Comparison of ENCODE assay signal across 26 mouse cellular contexts in the genomic region with DNA sequence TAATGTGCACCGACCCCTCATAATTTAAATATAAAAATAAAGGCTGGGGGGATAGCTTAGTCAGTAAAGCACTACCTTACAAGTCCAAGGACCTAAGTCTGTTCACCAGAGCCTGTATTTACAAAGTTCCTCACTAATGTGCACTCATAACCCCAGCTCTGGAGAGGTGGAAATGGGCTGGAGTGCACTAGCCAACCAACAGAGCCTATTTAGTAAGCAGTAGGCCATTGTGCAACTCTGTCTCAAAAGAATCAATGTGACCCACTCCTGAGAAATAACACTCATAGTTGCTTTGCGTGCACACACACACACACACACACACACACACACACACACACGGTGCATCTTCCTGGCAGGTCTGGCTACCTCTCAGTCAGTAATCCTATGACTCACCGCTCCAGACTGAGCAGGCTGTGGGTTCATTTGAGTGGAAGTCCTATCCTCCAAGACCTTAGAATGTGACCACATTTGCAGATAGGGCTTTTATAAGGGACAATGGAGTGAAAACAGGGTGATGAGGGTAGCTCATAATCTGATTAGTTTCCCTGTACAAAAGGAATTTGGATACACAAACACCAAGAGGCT.
DNase-seq lines count a peak whose midpoint lies in the region; ATAC-seq and TF ChIP-seq lines count a peak whose summit lies in the region.
"Had no signal": no experiment of that assay in that cellular context is flagged by ENCODE, and none has a peak within 500 bp of the region (broad histone marks: within the 10 kb centered on the region; RNA-seq: fewer than 3 reads in every experiment).

No protein-coding gene starts in this region.

- no peak overlapping the region for H3K9ac ChIP-seq in liver, embryonic 16.5 days (ENCODE audit: low read depth, low read length)
- H3K9ac ChIP-seq in MEL (ENCODE audit: control insufficient read depth, low read depth, low read length, poor library complexity, severe bottlenecking), result no peak overlapping the region
- H3K9ac ChIP-seq: embryonic facial prominence, embryonic 13.5 days; forebrain, embryonic 12.5 days; forebrain, embryonic 15.5 days; heart, embryonic 13.5 days; hindbrain, embryonic 14.5 days had no signal

- TF ChIP-seq RAD21 in MEL (IDR thresholded peaks at IDR 0.05; ENCODE audit: low read depth, low read length), result no peak

- no peaks in the 10 kb centered on the region for H3K79me2 ChIP-seq in MEL (ENCODE audit: control insufficient read depth, insufficient read depth, low read length, poor library complexity)

- no peak overlapping the region for H3K4me2 ChIP-seq in liver, embryonic 16.5 days (ENCODE audit: low read depth, low read length)
- H3K4me2 ChIP-seq: embryonic facial prominence, embryonic 13.5 days; forebrain, embryonic 12.5 days; forebrain, embryonic 15.5 days; heart, embryonic 13.5 days; hindbrain, embryonic 14.5 days had no signal

- DNase-seq in liver (no peak), 3T3-L1 (ENCODE audit: low read depth, low spot score) (peak; percentile 50), MEL (ENCODE audit: low read depth, low spot score) (peak; percentile 41)
- no peak for DNase-seq in right cerebral cortex, postnatal 25 days
- no peak for DNase-seq in left cerebral cortex, postnatal 4 days
- DNase-seq: adrenal gland, adult 8-10 months; adrenal gland, postnatal 25 days; cerebellum, adult 11-12 months; cerebellum, adult 8-10 months; cerebellum, postnatal 10 days; embryo, embryonic 11 days; gastrocnemius, postnatal 25 days; heart, adult 2 months; heart, postnatal 14 days; heart, postnatal 4 days had no signal

- no peaks in the 10 kb centered on the region for H3K4me1 ChIP-seq in liver, embryonic 16.5 days (ENCODE audit: control insufficient read depth, low read depth, low read length)
- H3K4me1 ChIP-seq in MEL (ENCODE audit: control insufficient read depth in 1 of 2, insufficient read depth in 2 of 2, low read length in 2 of 2), result peaks cover 0 to 21% of the 10 kb centered on the region in 2 experiments; a peak in 2 of 4 replicates
- H3K4me1 ChIP-seq: embryonic facial prominence, embryonic 10.5 days; embryonic facial prominence, embryonic 13.5 days; heart, embryonic 13.5 days had no signal

- intact Hi-C loops in left cerebral cortex, postnatal 4 days (cut with DNase I), result no loop called here

- no peak for TF ChIP-seq EP300 in MEL (IDR thresholded peaks at IDR 0.05; ENCODE audit: low read depth in 1 of 2, low read length in 2 of 2)

- H3K4me3 ChIP-seq in liver, embryonic 16.5 days (ENCODE audit: low read depth, low read length), result no peak overlapping the region
- H3K4me3 ChIP-seq in MEL (ENCODE audit: control insufficient read depth in 1 of 2, insufficient read depth in 1 of 2, low read depth in 2 of 2, low read length in 2 of 2), result no peak overlapping the region
- H3K4me3 ChIP-seq: embryonic facial prominence, embryonic 10.5 days; embryonic facial prominence, embryonic 13.5 days; erythroblast, embryonic 14.5 days; forebrain, embryonic 12.5 days; forebrain, embryonic 15.5 days; heart, adult 2 months; heart, embryonic 10.5 days; heart, embryonic 13.5 days had no signal

- 68% methylated on average over 4 of the region's 4 CpGs for WGBS in liver, embryonic 16.5 days (ENCODE audit: insufficient replicate concordance)

- ATAC-seq in liver, embryonic 16.5 days (ENCODE audit: low read depth), result 0 out of 2 replicates have a peak, but pooled peaks have one; percentile 13
- ATAC-seq: forebrain, embryonic 15.5 days; hindbrain, postnatal 0 days; inflammation-experienced regulatory T-cells, adult 6 months had no signal

- no peaks in the 10 kb centered on the region for H3K36me3 ChIP-seq in liver, embryonic 16.5 days (ENCODE audit: control insufficient read depth, insufficient read depth)
- peaks cover 0 to 4% of the 10 kb centered on the region in 2 experiments; a peak in 1 of 4 replicates for H3K36me3 ChIP-seq in MEL (ENCODE audit: control insufficient read depth in 1 of 2, insufficient read depth in 2 of 2, low read length in 2 of 2)
- H3K36me3 ChIP-seq: embryonic facial prominence, embryonic 10.5 days; embryonic facial prominence, embryonic 13.5 days; forebrain, embryonic 12.5 days; forebrain, embryonic 15.5 days; heart, embryonic 10.5 days; heart, embryonic 13.5 days had no signal

- no peak overlapping the region for H3K27ac ChIP-seq in liver, embryonic 16.5 days (ENCODE audit: low read length)
- no peak overlapping the region for H3K27ac ChIP-seq in MEL (ENCODE audit: control insufficient read depth, low read depth, low read length)
- H3K27ac ChIP-seq: embryonic facial prominence, embryonic 10.5 days; embryonic facial prominence, embryonic 13.5 days; forebrain, embryonic 12.5 days; forebrain, embryonic 15.5 days; heart, adult 2 months; heart, embryonic 10.5 days; heart, embryonic 13.5 days; hindbrain, embryonic 14.5 days; hindbrain, postnatal 0 days had no signal

- H3K27me3 ChIP-seq in liver, embryonic 16.5 days (ENCODE audit: control insufficient read depth, insufficient read depth, low read depth, low read length), result no peaks in the 10 kb centered on the region; the same call in 1 of the 2 replicates
- no peaks in the 10 kb centered on the region for H3K27me3 ChIP-seq in MEL (ENCODE audit: control insufficient read depth in 1 of 2, insufficient read depth in 2 of 2, low read length in 2 of 2)
- H3K27me3 ChIP-seq: forebrain, embryonic 15.5 days had no signal

- TF ChIP-seq CTCF in MEL (IDR thresholded peaks at IDR 0.05 in 2 of 3, conservative IDR thresholded peaks at IDR 0.05 in 1 of 3; ENCODE audit: control insufficient read depth in 1 of 3, insufficient read depth in 1 of 3, low read depth in 2 of 3, low read length in 3 of 3, poor library complexity in 1 of 3, severe bottlenecking in 1 of 3), result no peak

- TF ChIP-seq POLR2A in MEL (IDR thresholded peaks at IDR 0.05; ENCODE audit: control insufficient read depth in 1 of 2, insufficient read depth in 1 of 2, low read depth in 1 of 2, low read length in 2 of 2, poor library complexity in 1 of 2), result no peak

- no peaks in the 10 kb centered on the region for H3K9me3 ChIP-seq in liver, embryonic 16.5 days (replicated peaks; ENCODE audit: control insufficient read depth, low read length)
- no peaks in the 10 kb centered on the region for H3K9me3 ChIP-seq in MEL (replicated peaks; ENCODE audit: insufficient read depth, low read length)
- H3K9me3 ChIP-seq: embryonic facial prominence, embryonic 10.5 days; embryonic facial prominence, embryonic 13.5 days; forebrain, embryonic 12.5 days; forebrain, embryonic 15.5 days; heart, embryonic 10.5 days; heart, embryonic 13.5 days had no signal

TF ChIP-seq in MEL, 35 proteins besides CTCF, POLR2A, EP300 and RAD21:
- TF ChIP-seq SMC3 (IDR thresholded peaks at IDR 0.05; ENCODE audit: low read depth, low read length) (no peak), MAFK (IDR thresholded peaks at IDR 0.05; ENCODE audit: borderline replicate concordance, low read depth, low read length) (no peak), POLR2AphosphoS5 (IDR thresholded peaks at IDR 0.05; ENCODE audit: borderline replicate concordance, low read depth, low read length) (no peak), JUND (IDR thresholded peaks at IDR 0.05; ENCODE audit: low read depth, low read length) (no peak), CHD1 (IDR thresholded peaks at IDR 0.05; ENCODE audit: low read depth, low read length) (no peak), MYC (IDR thresholded peaks at IDR 0.05; ENCODE audit: low read depth, low read length) (no peak), MEF2A (IDR thresholded peaks at IDR 0.05; ENCODE audit: extremely low read depth, insufficient replicate concordance, low read depth, low read length, poor library complexity, severe bottlenecking) (no peak), ZC3H11A (IDR thresholded peaks at IDR 0.05; ENCODE audit: low read depth, low read length) (no peak), GATA1 (IDR thresholded peaks at IDR 0.05; ENCODE audit: low read depth, low read length) (no peak)

Comparison
In these comparisons a context has a peak if more than half of its experiments do, and no peak if none do; other contexts are left out.
1. DNase-seq: peak in 3T3-L1 (single experiment) and MEL (single experiment); none in liver (single experiment), right cerebral cortex, postnatal 25 days (single experiment) and left cerebral cortex, postnatal 4 days (single experiment).